Mouse (Mus musculus) spleen, adult 2 months (tissue): ENCODE data around the gene Exoc6b.

Experiments
- CTCF ChIP-seq: fragments of 200-500 bp; IDR thresholded peaks from 2 replicates; pipeline ENCODE4 v1.5.1; 2011; ENCODE audit warnings: mild to moderate bottlenecking, inconsistent platforms; ENCODE audit not compliant: insufficient read depth, insufficient read length, insufficient replicate concordance; ENCODE audit errors: extremely low read depth
- POLR2A ChIP-seq: fragments of 200-500 bp; IDR thresholded peaks from 2 replicates; pipeline ENCODE4 v1.6.1; 2011; ENCODE audit warnings: low read depth, low read length, inconsistent platforms

DNA sequence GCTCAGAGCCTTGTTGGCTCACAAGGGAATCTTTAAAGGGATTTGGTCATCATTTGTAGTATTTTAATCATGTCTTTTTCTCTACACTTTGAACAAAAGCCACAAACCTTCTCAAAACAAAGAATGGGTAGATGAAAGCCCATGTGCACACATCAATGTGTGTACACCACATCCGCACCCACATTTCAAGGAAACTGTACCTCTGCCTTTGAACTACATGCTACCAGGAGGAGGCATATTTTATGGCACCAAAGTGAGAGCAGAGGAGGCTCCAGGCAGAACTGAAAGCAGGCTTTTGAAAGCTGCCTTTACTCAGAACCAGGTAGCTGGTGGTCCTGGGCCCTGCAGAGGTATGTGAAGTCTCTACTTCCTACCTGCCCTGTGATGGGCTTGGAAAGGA lies 452.3 kb downstream of the Exoc6b start:
- TF ChIP-seq POLR2A (no peak), CTCF (no peak)
